8 mouse cellular contexts compared by ENCODE assay signal in genomic region chr1:153549536-153550199, GRCm38 (mm10). TPM values are rescaled to one million over a fixed set of nuclear protein-coding genes. Genes with fewer than 3 reads are reported as not detected.
A peak's percentile ranks its signal among the peaks of the same experiment; 100 is the strongest.
DNase-seq lines count a peak whose midpoint lies in the region; ATAC-seq and TF ChIP-seq lines count a peak whose summit lies in the region.

TSS of gene Npl (minus strand) at chr1:153550045.

- no peaks in the 10 kb centered on the region for H3K9me3 ChIP-seq in forebrain, embryonic 12.5 days
- no peaks in the 10 kb centered on the region for H3K9me3 ChIP-seq in heart, embryonic 15.5 days (replicated peaks)
- H3K9me3 ChIP-seq in liver, embryonic 15.5 days (replicated peaks): no peaks in the 10 kb centered on the region
- H3K9me3 ChIP-seq in neural tube, embryonic 11.5 days (ENCODE audit: control insufficient read depth, low read length): no peaks in the 10 kb centered on the region
- no peaks in the 10 kb centered on the region for H3K9me3 ChIP-seq in stomach, postnatal 0 days (ENCODE audit: control insufficient read depth, low read length)

- no peaks in the 10 kb centered on the region for H3K36me3 ChIP-seq in forebrain, embryonic 12.5 days (replicated peaks)
- H3K36me3 ChIP-seq in heart, embryonic 15.5 days: no peaks in the 10 kb centered on the region
- H3K36me3 ChIP-seq in liver, embryonic 15.5 days (replicated peaks): no peaks in the 10 kb centered on the region
- H3K36me3 ChIP-seq in neural tube, embryonic 11.5 days (ENCODE audit: control insufficient read depth, insufficient read depth, low read length): no peaks in the 10 kb centered on the region
- H3K36me3 ChIP-seq in stomach, postnatal 0 days (ENCODE audit: control insufficient read depth, insufficient read depth, low read length): no peaks in the 10 kb centered on the region

- ATAC-seq in forebrain, embryonic 12.5 days (ENCODE audit: low FRiP score): peak; percentile 91
- peak; percentile 81 for ATAC-seq in heart, embryonic 15.5 days (replicated peaks; ENCODE audit: insufficient number of reproducible peaks, insufficient read depth, low FRiP score, low read depth)
- ATAC-seq in liver, embryonic 15.5 days (ENCODE audit: insufficient read depth): peak; percentile 56; the same call in 1 of the 2 replicates
- ATAC-seq in neural tube, embryonic 11.5 days (ENCODE audit: insufficient read depth, low FRiP score, low TSS enrichment): peak; percentile 84; the same call in 1 of the 2 replicates
- peak; percentile 85 for ATAC-seq in stomach, postnatal 0 days (ENCODE audit: low FRiP score, low TSS enrichment)

- 5% methylated on average over 29 of the region's 29 CpGs for WGBS in forebrain, embryonic 12.5 days
- WGBS in heart, embryonic 15.5 days: 4% methylated on average over 29 of the region's 29 CpGs
- WGBS in liver, embryonic 15.5 days (ENCODE audit: insufficient replicate concordance): 5% methylated on average over 29 of the region's 29 CpGs
- WGBS in neural tube, embryonic 11.5 days: 6% methylated on average over 29 of the region's 29 CpGs
- 4% methylated on average over 29 of the region's 29 CpGs for WGBS in stomach, postnatal 0 days

- H3K4me3 ChIP-seq in forebrain, embryonic 12.5 days (replicated peaks): peak within 1 kb of the TSS; percentile 49
- H3K4me3 ChIP-seq in heart, embryonic 15.5 days: peak within 1 kb of the TSS; percentile 61
- peak within 1 kb of the TSS; percentile 49 for H3K4me3 ChIP-seq in liver, embryonic 15.5 days (replicated peaks)
- H3K4me3 ChIP-seq in neural tube, embryonic 11.5 days (ENCODE audit: low read depth, low read length): peak within 1 kb of the TSS; percentile 41
- peak within 1 kb of the TSS; percentile 50 for H3K4me3 ChIP-seq in stomach, postnatal 0 days (ENCODE audit: low read depth, low read length)

- TF ChIP-seq EP300 in stomach, postnatal 0 days (optimal IDR thresholded peaks at IDR 0.05): no peak

- H3K27me3 ChIP-seq in forebrain, embryonic 12.5 days: peaks cover 10% of the 10 kb centered on the region; the same call in 1 of the 2 replicates
- H3K27me3 ChIP-seq in heart, embryonic 15.5 days: no peaks in the 10 kb centered on the region
- H3K27me3 ChIP-seq in liver, embryonic 15.5 days: peaks cover 3% of the 10 kb centered on the region; the same call in 1 of the 2 replicates
- no peaks in the 10 kb centered on the region for H3K27me3 ChIP-seq in neural tube, embryonic 11.5 days (ENCODE audit: control insufficient read depth, insufficient read depth, low read length)
- H3K27me3 ChIP-seq in stomach, postnatal 0 days (ENCODE audit: control insufficient read depth, insufficient read depth, low read length): no peaks in the 10 kb centered on the region

- peak within 1 kb of the TSS; percentile 64 for H3K4me2 ChIP-seq in forebrain, embryonic 12.5 days
- peak within 1 kb of the TSS; percentile 78 for H3K4me2 ChIP-seq in heart, embryonic 15.5 days
- peak within 1 kb of the TSS; percentile 62 for H3K4me2 ChIP-seq in liver, embryonic 15.5 days
- peak within 1 kb of the TSS; percentile 65 for H3K4me2 ChIP-seq in neural tube, embryonic 11.5 days (ENCODE audit: low read depth)
- peak within 1 kb of the TSS; percentile 63 for H3K4me2 ChIP-seq in stomach, postnatal 0 days (replicated peaks; ENCODE audit: low read depth)

- H3K27ac ChIP-seq in forebrain, embryonic 12.5 days: no peak within 1 kb of the TSS
- no peak within 1 kb of the TSS for H3K27ac ChIP-seq in heart, embryonic 15.5 days
- H3K27ac ChIP-seq in liver, embryonic 15.5 days (replicated peaks): no peak within 1 kb of the TSS
- no peak within 1 kb of the TSS for H3K27ac ChIP-seq in neural tube, embryonic 11.5 days (ENCODE audit: low read depth, low read length)
- H3K27ac ChIP-seq in stomach, postnatal 0 days (replicated peaks): no peak within 1 kb of the TSS

- no peak; the same call in 1 of the 2 replicates for TF ChIP-seq CTCF in stomach, postnatal 0 days (IDR thresholded peaks at IDR 0.05; ENCODE audit: low read depth)

- DNase-seq in spleen, adult 18-20 months: peak; percentile 20 to 57
- no peak for DNase-seq in spleen, adult 12 weeks (ENCODE audit: low spot score)
- peak; percentile 87 for DNase-seq in kidney, postnatal 14 days
- peak; percentile 76 for DNase-seq in neural tube, embryonic 11.5 days (ENCODE audit: low spot score)
- DNase-seq in stomach, postnatal 0 days (ENCODE audit: low spot score): peak; percentile 75

- H3K9ac ChIP-seq in forebrain, embryonic 12.5 days: peak within 1 kb of the TSS; percentile 48
- H3K9ac ChIP-seq in heart, embryonic 15.5 days: peak within 1 kb of the TSS; percentile 56
- H3K9ac ChIP-seq in liver, embryonic 15.5 days: no peak within 1 kb of the TSS
- peak within 1 kb of the TSS; percentile 63 for H3K9ac ChIP-seq in neural tube, embryonic 11.5 days (ENCODE audit: low read length)
- peak within 1 kb of the TSS; percentile 35 for H3K9ac ChIP-seq in stomach, postnatal 0 days (ENCODE audit: low read length)

- no peaks in the 10 kb centered on the region for H3K4me1 ChIP-seq in forebrain, embryonic 12.5 days
- H3K4me1 ChIP-seq in heart, embryonic 15.5 days (replicated peaks): peaks cover 4% of the 10 kb centered on the region; the same call in 1 of the 2 replicates
- H3K4me1 ChIP-seq in liver, embryonic 15.5 days (replicated peaks): no peaks in the 10 kb centered on the region; the same call in 1 of the 2 replicates
- no peaks in the 10 kb centered on the region for H3K4me1 ChIP-seq in neural tube, embryonic 11.5 days (ENCODE audit: control insufficient read depth, insufficient read depth, low read length)
- no peaks in the 10 kb centered on the region for H3K4me1 ChIP-seq in stomach, postnatal 0 days (replicated peaks; ENCODE audit: control insufficient read depth, insufficient read depth)

RNA-seq across cellular contexts. Expression of gene Npl, which starts in this region (rescaled TPM):
- polyA plus RNA-seq in forebrain, embryonic 12.5 days (2016; fragmentation: Nextera tagmentation; extraction: Ambion mirVana): 10.9 and 11.1 TPM in 2 replicates
- polyA plus RNA-seq in heart, embryonic 15.5 days (2015; fragmentation: Nextera tagmentation; extraction: Ambion mirVana): 5.2 and 7.2 TPM in 2 replicates
- 6.1 and 7.1 TPM in 2 replicates for polyA plus RNA-seq in liver, embryonic 15.5 days (2015; fragmentation: Nextera tagmentation; extraction: Ambion mirVana)
- 14.5 and 14.6 TPM in 2 replicates for polyA plus RNA-seq in neural tube, embryonic 11.5 days (2014; fragmentation: Nextera tagmentation; extraction: Ambion mirVana)
- 4.1 and 5.3 TPM in 2 replicates for polyA plus RNA-seq in stomach, postnatal 0 days (2015; fragmentation: Nextera tagmentation; extraction: Ambion mirVana)
